Mouse (Mus musculus): ENCODE results near the gene Ubox5. TPM values are rescaled to one million over a fixed set of nuclear protein-coding genes. Genes with fewer than 3 reads are reported as not detected.

Ubox5 gene
- total and polyA plus RNA-seq, 3 experiments: 5.5 to 10.6 (median 7.0) TPM

GRCm38 (mm10) chr2:130589761-130590160 is 40.1 kb downstream of the Ubox5 start:
- H3K79me2 ChIP-seq (replicated peaks; ENCODE audit: control insufficient read depth, extremely low read depth, insufficient read depth, poor library complexity, severe bottlenecking): no peaks in the 10 kb centered on the region
- no peaks in the 10 kb centered on the region for H3K27me3 ChIP-seq (replicated peaks)
- no peaks in the 10 kb centered on the region for H3K9me3 ChIP-seq (replicated peaks; ENCODE audit: low read length)
- H3K36me3 ChIP-seq (replicated peaks in 1 of 2; ENCODE audit: control insufficient read depth in 1 of 2, insufficient read depth in 1 of 2, low read length in 1 of 2): peaks cover 25 to 50% of the 10 kb centered on the region in 2 experiments
- in situ Hi-C loops (cut with MboI; ENCODE audit: low pct_ligation_motif_present, low pct_unique_long_range_greater_than_20kb, low sequenced_read_pairs) (loop anchor here (10.0 kb wide), 1 partner anchor 175 kb away; no protein-coding TSS in a partner anchor), dilution Hi-C loops (cut with MboI; ENCODE audit: extremely low pct_ligation_motif_present, extremely low pct_unique_long_range_greater_than_20kb, low sequenced_read_pairs) (no loop called here)
- H3K4me3 ChIP-seq (replicated peaks in 1 of 3; ENCODE audit: low read depth in 2 of 3, low read length in 2 of 3, poor library complexity in 1 of 3): no peak overlapping the region
- H3K9ac ChIP-seq (ENCODE audit: insufficient read depth, low read depth): no peak overlapping the region
- no peak for DNase-seq (ENCODE audit: extremely low read depth)
- H3K27ac ChIP-seq (ENCODE audit: insufficient read depth, low read depth): no peak overlapping the region
- TF ChIP-seq JUN (IDR thresholded peaks at IDR 0.05; ENCODE audit: insufficient read depth, low read depth, low read length) (no peak), SIN3A (IDR thresholded peaks at IDR 0.05; ENCODE audit: low read length) (no peak), CTCF (conservative IDR thresholded peaks at IDR 0.05 in 1 of 2, IDR thresholded peaks at IDR 0.05 in 1 of 2; ENCODE audit: low read depth in 2 of 2, low read length in 2 of 2) (no peak), MAFK (IDR thresholded peaks at IDR 0.05; ENCODE audit: insufficient replicate concordance, low read length) (no peak), MXI1 (IDR thresholded peaks at IDR 0.05; ENCODE audit: low read depth, low read length) (no peak), USF2 (conservative IDR thresholded peaks at IDR 0.05; ENCODE audit: low read depth, low read length) (no peak), EP300 (IDR thresholded peaks at IDR 0.05; ENCODE audit: low read length) (no peak), POLR2AphosphoS2 (IDR thresholded peaks at IDR 0.05; ENCODE audit: low read depth, low read length) (no peak), NELFE (IDR thresholded peaks at IDR 0.05; ENCODE audit: low read depth, low read length) (no peak), ZKSCAN1 (IDR thresholded peaks at IDR 0.05; ENCODE audit: borderline replicate concordance, low read depth, low read length) (no peak), UBTF (IDR thresholded peaks at IDR 0.05; ENCODE audit: low read depth, low read length) (no peak), USF1 (IDR thresholded peaks at IDR 0.05; ENCODE audit: low read depth, low read length) (no peak)
- H3K4me2 ChIP-seq (ENCODE audit: insufficient read depth, low read depth, poor library complexity, severe bottlenecking): no peak overlapping the region
- no peaks in the 10 kb centered on the region for H3K4me1 ChIP-seq (ENCODE audit: control insufficient read depth in 1 of 2, insufficient read depth in 2 of 2)

DNA sequence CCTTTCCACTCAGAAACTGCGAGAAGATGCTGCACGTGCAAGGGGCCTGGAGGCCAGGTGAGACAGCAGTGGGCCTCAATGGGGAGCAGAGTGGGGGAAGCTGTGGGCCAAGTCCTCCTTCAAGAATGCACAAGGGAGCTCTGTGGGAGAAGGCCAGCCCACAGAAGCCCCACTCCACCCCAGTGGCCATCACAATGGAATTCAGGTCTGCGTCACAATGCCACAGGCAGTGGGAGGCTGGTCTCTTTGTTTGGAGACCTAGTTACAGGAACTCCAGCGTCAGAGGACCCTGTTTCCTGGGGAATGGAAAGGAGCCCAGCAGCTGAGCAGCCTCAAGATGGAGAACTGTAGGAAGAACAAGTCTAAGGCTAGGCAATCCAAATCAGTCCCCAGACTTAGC is 40.7 kb downstream of the Ubox5 start:
- Histone ChIP-seq H3K27me3 (replicated peaks) (no peaks in the 10 kb centered on the region), H3K27ac (ENCODE audit: insufficient read depth, low read depth) (no peak overlapping the region), H3K9me3 (replicated peaks; ENCODE audit: low read length) (no peaks in the 10 kb centered on the region), H3K36me3 (replicated peaks in 1 of 2; ENCODE audit: control insufficient read depth in 1 of 2, insufficient read depth in 1 of 2, low read length in 1 of 2) (peaks cover 25 to 46% of the 10 kb centered on the region in 2 experiments), H3K4me1 (ENCODE audit: control insufficient read depth in 1 of 2, insufficient read depth in 2 of 2) (no peaks in the 10 kb centered on the region), H3K4me2 (ENCODE audit: insufficient read depth, low read depth, poor library complexity, severe bottlenecking) (no peak overlapping the region), H3K4me3 (replicated peaks in 1 of 3; ENCODE audit: low read depth in 2 of 3, low read length in 2 of 3, poor library complexity in 1 of 3) (no peak overlapping the region), H3K9ac (ENCODE audit: insufficient read depth, low read depth) (no peak overlapping the region), H3K79me2 (replicated peaks; ENCODE audit: control insufficient read depth, extremely low read depth, insufficient read depth, poor library complexity, severe bottlenecking) (no peaks in the 10 kb centered on the region)
- no peak for DNase-seq (ENCODE audit: extremely low read depth)
- in situ Hi-C loops (cut with MboI; ENCODE audit: low pct_ligation_motif_present, low pct_unique_long_range_greater_than_20kb, low sequenced_read_pairs) (no loop called here), dilution Hi-C loops (cut with MboI; ENCODE audit: extremely low pct_ligation_motif_present, extremely low pct_unique_long_range_greater_than_20kb, low sequenced_read_pairs) (no loop called here)
- peak; percentile 41; the same call in 1 of the 2 replicates for TF ChIP-seq POLR2AphosphoS2 (IDR thresholded peaks at IDR 0.05; ENCODE audit: low read depth, low read length)
- TF ChIP-seq PAX5 (IDR thresholded peaks at IDR 0.05; ENCODE audit: low read length): no peak
- no peak for TF ChIP-seq RAD21 (IDR thresholded peaks at IDR 0.05; ENCODE audit: low read depth, low read length)

DNA sequence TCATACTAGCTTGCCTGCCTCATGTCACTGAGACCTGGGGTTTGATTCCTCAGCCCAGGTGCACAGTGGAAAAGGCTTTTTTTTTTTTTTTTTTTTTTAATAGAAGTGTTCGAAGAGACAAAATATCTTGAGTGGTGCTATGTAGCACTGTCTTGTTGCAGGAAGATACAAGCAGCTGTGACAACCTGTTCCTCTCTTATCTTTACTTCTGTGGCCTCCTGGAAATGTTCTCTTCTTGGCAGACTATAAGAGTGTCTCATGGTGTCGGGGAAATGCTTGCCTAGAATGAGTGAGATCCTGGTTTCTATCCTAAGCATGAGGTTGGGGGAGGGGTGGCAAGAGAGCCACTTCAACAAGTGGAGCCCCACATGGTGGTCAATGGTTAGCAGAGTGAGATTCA is 41.5 kb downstream of the Ubox5 start:
- no peak for DNase-seq (ENCODE audit: extremely low read depth)
- Histone ChIP-seq H3K27ac (ENCODE audit: insufficient read depth, low read depth) (no peak overlapping the region), H3K79me2 (replicated peaks; ENCODE audit: control insufficient read depth, extremely low read depth, insufficient read depth, poor library complexity, severe bottlenecking) (no peaks in the 10 kb centered on the region), H3K4me2 (ENCODE audit: insufficient read depth, low read depth, poor library complexity, severe bottlenecking) (no peak overlapping the region), H3K9me3 (replicated peaks; ENCODE audit: low read length) (no peaks in the 10 kb centered on the region), H3K9ac (ENCODE audit: insufficient read depth, low read depth) (no peak overlapping the region), H3K27me3 (replicated peaks) (no peaks in the 10 kb centered on the region), H3K4me1 (ENCODE audit: control insufficient read depth in 1 of 2, insufficient read depth in 2 of 2) (no peaks in the 10 kb centered on the region), H3K4me3 (replicated peaks in 1 of 3; ENCODE audit: low read depth in 2 of 3, low read length in 2 of 3, poor library complexity in 1 of 3) (no peak overlapping the region), H3K36me3 (replicated peaks in 1 of 2; ENCODE audit: control insufficient read depth in 1 of 2, insufficient read depth in 1 of 2, low read length in 1 of 2) (peaks cover 20 to 41% of the 10 kb centered on the region in 2 experiments)
- in situ Hi-C loops (cut with MboI; ENCODE audit: low pct_ligation_motif_present, low pct_unique_long_range_greater_than_20kb, low sequenced_read_pairs) (no loop called here), dilution Hi-C loops (cut with MboI; ENCODE audit: extremely low pct_ligation_motif_present, extremely low pct_unique_long_range_greater_than_20kb, low sequenced_read_pairs) (no loop called here)
- no peak for TF ChIP-seq TCF12 (IDR thresholded peaks at IDR 0.05; ENCODE audit: low read depth, low read length)
